Mouse (Mus musculus) ES-E14 (cell line): ENCODE results near the gene Chchd6. TPM values are rescaled to one million over a fixed set of nuclear protein-coding genes. Genes with fewer than 3 reads are reported as not detected.

Experiments used
- DNase-seq: peaks from one replicate; pipeline ENCODE4 v3.0.0-alpha.2; 2013; ENCODE audit warnings: low read depth, low spot score
- H3K27ac ChIP-seq: 2 replicates; pipeline ENCODE4 v1.5.1; 2012; ENCODE audit warnings: low read depth, mild to moderate bottlenecking, low read length, moderate library complexity, mixed read lengths; ENCODE audit not compliant: poor library complexity, insufficient read depth, severe bottlenecking
- H3K36me3 ChIP-seq: 2 replicates; pipeline ENCODE4 v1.6.1; 2012; ENCODE audit warnings: mild to moderate bottlenecking, low read length, moderate library complexity, mixed read lengths; ENCODE audit not compliant: control insufficient read depth, poor library complexity, insufficient read depth, severe bottlenecking
- H3K4me1 ChIP-seq, 2 experiments: fragments of 150-350 bp in 1 of 2; sonication (generic) in 1 of 2; 2 replicates each; pipeline ENCODE4 v1.6.1; 2012; ENCODE audit warnings: low read length in 2 of 2, mild to moderate bottlenecking in 1 of 2, mixed read lengths in 1 of 2; ENCODE audit not compliant: control insufficient read depth in 2 of 2, insufficient read depth in 2 of 2, poor library complexity in 1 of 2
- H3K4me3 ChIP-seq, 2 experiments: fragments of 150-350 bp in 1 of 2; sonication (generic) in 1 of 2; 2 replicates each; pipeline ENCODE4 v1.5.1; 2012; ENCODE audit warnings: low read length in 2 of 2, low read depth in 1 of 2, mild to moderate bottlenecking in 1 of 2, mixed read lengths in 1 of 2; ENCODE audit not compliant: insufficient read depth in 1 of 2, poor library complexity in 1 of 2, severe bottlenecking in 1 of 2
- H3K9ac ChIP-seq: 2 replicates; pipeline ENCODE4 v1.6.1; 2012; ENCODE audit warnings: low read depth, mild to moderate bottlenecking, low read length, mixed read lengths; ENCODE audit not compliant: poor library complexity, insufficient read depth, severe bottlenecking
- H3K9me3 ChIP-seq: fragments of 150-350 bp; sonication (generic); 2 replicates; pipeline ENCODE4 v1.6.1; 2012; ENCODE audit warnings: low read depth, mild to moderate bottlenecking, low read length; ENCODE audit not compliant: control insufficient read depth, insufficient read depth
- CHD2 ChIP-seq: IDR thresholded peaks from 2 replicates; pipeline ENCODE4 v1.6.1; 2014; ENCODE audit warnings: mild to moderate bottlenecking, low read depth, low read length, inconsistent platforms
- HCFC1 ChIP-seq: IDR thresholded peaks from 2 replicates; pipeline ENCODE4 v1.6.1; 2012; ENCODE audit warnings: low read length, inconsistent platforms, borderline replicate concordance; ENCODE audit not compliant: insufficient read depth
- MAFK ChIP-seq: IDR thresholded peaks from 2 replicates; pipeline ENCODE4 v1.6.1; 2014; ENCODE audit warnings: mild to moderate bottlenecking, low read depth, low read length, inconsistent platforms; ENCODE audit not compliant: insufficient read depth
- ZC3H11A ChIP-seq: IDR thresholded peaks from 2 replicates; pipeline ENCODE4 v1.6.1; 2012; ENCODE audit warnings: low read depth, mild to moderate bottlenecking, inconsistent platforms, low read length, borderline replicate concordance
- ZNF384 ChIP-seq: IDR thresholded peaks from 2 replicates; pipeline ENCODE4 v1.6.1; 2012; ENCODE audit warnings: low read depth, low read length, inconsistent platforms
- in situ Hi-C, 2 experiments: fragments of 600-800 bp; cut with MboI; formaldehyde crosslinking; loops; one replicate each; pipeline ENCODE4 v1.15.1; 2025; ENCODE audit warnings: low sequenced_read_pairs in 2 of 2, inconsistent platforms in 1 of 2; ENCODE audit not compliant: unreplicated experiment in 2 of 2
- total RNA-seq: library from RNA; depleted of rRNA; stranded (reverse); fragments of 300-350 nt; gene quantifications from 2 replicates; pipeline ENCODE4 v1.2.3, GENCODE M21; 2012

The Chchd6 gene
- total RNA-seq, 1 experiment, result 28.0 TPM

DNA sequence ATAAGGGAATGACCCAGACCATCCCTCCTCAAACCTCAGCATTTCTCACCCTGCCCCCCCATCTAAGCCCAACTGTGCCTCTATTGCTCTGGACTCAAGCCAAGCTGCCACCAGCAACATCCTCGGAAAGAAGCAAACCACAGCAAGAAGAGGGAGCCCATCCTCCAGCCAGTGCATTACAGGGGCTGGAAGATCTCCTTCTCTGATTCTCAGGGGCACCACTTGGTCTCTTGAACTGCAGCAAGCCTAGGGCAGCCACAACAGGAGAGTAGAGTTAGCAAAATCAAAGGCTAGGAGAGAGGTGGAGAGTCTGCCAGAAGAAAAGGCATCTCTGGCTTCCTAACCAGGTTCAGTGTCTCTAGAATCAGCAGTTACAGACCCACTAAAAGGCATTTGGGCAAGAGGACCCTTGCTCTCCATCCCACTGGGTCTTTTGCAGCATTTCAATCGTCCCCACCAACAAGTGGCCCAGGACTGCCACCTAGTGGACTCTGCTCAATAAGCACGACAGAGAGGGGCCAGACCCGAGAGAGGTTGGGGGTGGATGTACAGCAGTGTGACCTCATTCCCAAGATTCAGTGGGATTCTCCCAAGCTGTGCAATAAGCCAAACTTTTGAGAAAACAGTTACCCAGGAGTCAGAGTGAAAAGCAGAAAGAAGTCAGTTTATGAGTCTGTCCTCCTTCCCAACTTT is 42.3 kb downstream of the Chchd6 start:
- no peak overlapping the region for H3K27ac ChIP-seq
- in situ Hi-C loops, result loop anchor here (25.0 kb wide), 1 partner anchor 616 kb away; no protein-coding TSS in a partner anchor
- TF ChIP-seq MAFK (no peak), ZC3H11A (peak; percentile 92), CHD2 (no peak), HCFC1 (no peak)
- no peak overlapping the region for H3K9ac ChIP-seq
- DNase-seq, result peak; percentile 51
- H3K36me3 ChIP-seq, result no peaks in the 10 kb centered on the region
- H3K9me3 ChIP-seq, result no peaks in the 10 kb centered on the region
- H3K4me1 ChIP-seq, result no peaks in the 10 kb centered on the region
- no peak overlapping the region for H3K4me3 ChIP-seq

DNA sequence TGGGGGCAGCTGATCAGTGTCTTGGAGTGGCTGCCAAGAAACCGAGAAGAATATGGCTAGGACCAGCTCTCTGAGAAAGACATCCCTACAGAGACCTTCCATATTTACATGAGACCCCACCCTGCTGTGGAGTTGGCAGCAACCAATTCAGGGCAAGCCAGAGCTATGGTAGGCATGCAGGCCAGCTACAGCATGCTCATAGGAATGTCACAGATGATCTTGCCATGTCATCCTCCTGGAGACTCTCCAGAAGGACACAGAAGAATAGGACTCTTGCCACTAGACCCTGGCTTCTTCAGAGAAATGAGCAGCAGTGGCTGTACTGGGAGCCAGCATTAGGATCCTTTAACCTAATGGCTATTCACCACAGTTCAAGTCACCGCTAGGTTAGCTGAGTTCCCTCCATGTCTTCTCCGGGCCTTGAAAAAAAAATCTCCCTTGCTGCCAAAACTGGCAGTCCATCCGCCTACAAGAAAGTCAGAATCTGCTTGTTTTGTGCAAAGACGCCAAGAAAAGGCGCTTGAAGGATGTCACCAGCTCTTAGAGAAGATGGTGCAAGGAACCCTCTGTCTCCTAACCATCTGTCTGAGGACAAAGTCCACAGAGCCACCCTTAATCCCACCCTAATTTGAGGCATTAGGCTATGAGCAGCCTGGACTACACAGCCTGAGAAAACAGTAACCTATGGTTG is 43.0 kb downstream of the Chchd6 start:
- H3K4me3 ChIP-seq, result no peak overlapping the region
- TF ChIP-seq CHD2 (no peak), HCFC1 (no peak), ZNF384 (no peak), MAFK (no peak), ZC3H11A (no peak)
- H3K9me3 ChIP-seq, result no peaks in the 10 kb centered on the region
- no peaks in the 10 kb centered on the region for H3K36me3 ChIP-seq
- H3K4me1 ChIP-seq, result no peaks in the 10 kb centered on the region
- no peak overlapping the region for H3K27ac ChIP-seq
- in situ Hi-C loops, result loop anchor here (25.0 kb wide), 1 partner anchor 615 kb away; no protein-coding TSS in a partner anchor
- no peak overlapping the region for H3K9ac ChIP-seq
- DNase-seq, result no peak

DNA sequence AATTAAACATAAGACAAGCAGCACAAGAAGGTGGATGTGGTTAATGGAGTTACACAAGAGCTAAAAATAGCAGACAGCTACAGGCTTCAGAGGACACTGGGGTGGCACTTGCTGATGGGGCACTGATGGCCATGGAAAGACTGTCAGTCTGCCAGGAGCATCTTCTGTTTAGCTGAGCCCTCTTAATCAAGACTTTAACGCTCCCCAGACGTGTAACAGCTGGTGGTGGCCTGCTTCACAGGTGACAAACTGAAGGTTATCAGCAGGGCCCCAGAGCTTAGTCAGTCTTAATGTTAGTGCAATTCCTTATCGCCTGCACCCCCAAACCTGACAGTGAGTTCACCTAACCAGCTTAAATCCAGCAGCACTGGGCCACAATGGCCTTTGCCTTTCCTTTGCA is 46.3 kb downstream of the Chchd6 start:
- H3K36me3 ChIP-seq, result no peaks in the 10 kb centered on the region
- H3K9ac ChIP-seq, result no peak overlapping the region
- no peak for DNase-seq
- H3K4me1 ChIP-seq, result no peaks in the 10 kb centered on the region
- H3K27ac ChIP-seq, result no peak overlapping the region
- no peak overlapping the region for H3K4me3 ChIP-seq
- H3K9me3 ChIP-seq, result no peaks in the 10 kb centered on the region
- in situ Hi-C loops, result no loop called here
- TF ChIP-seq MAFK, result no peak
- no peak for TF ChIP-seq CHD2
- TF ChIP-seq ZNF384, result no peak
- no peak for TF ChIP-seq HCFC1
- TF ChIP-seq ZC3H11A, result no peak

DNA sequence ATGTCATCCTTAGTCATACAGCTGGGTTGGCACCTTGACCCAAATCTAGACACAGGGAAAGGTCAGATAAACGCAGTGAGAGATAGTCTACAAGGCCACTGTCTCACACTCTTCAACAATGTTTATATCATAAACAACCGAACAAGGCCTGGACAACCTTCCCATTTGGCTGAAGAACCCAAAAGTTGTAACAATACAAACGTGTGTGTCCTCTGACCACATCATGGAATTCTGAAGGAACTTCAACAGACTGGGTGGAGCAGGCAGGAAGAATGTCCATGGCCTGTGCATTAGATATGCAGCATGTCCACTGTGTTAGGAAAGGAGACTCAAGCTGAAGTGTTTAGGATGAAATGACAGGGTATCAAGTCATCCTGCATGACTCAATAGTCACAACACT is 47.5 kb downstream of the Chchd6 start:
- TF ChIP-seq ZC3H11A, result no peak
- no peak for TF ChIP-seq ZNF384
- TF ChIP-seq HCFC1, result no peak
- TF ChIP-seq MAFK, result no peak
- TF ChIP-seq CHD2, result no peak
- Histone ChIP-seq H3K4me3 (no peak overlapping the region), H3K27ac (no peak overlapping the region), H3K9me3 (no peaks in the 10 kb centered on the region), H3K4me1 (no peaks in the 10 kb centered on the region), H3K36me3 (no peaks in the 10 kb centered on the region), H3K9ac (no peak overlapping the region)
- DNase-seq, result no peak
- in situ Hi-C loops, result no loop called here
